Mouse (Mus musculus): Measurements from ENCODE around the gene Pram1. TPM values are rescaled to one million over a fixed set of nuclear protein-coding genes. Genes with fewer than 3 reads are reported as not detected.
A peak's percentile ranks its signal among the peaks of the same experiment; 100 is the strongest.

Gene Pram1
- total and polyA plus RNA-seq, 2 experiments from 2014 or later, result 0.08 TPM; not detected in 1

GRCm38 (mm10) chr17:33684671-33685231 lies 46.9 kb downstream of the Pram1 start:
- Histone ChIP-seq H3K36me3 (replicated peaks; ENCODE audit: control insufficient read depth, insufficient read depth, low read length) (0 out of 2 replicates have a peak, but pooled peaks cover 3% of the 10 kb centered on the region), H3K9ac (replicated peaks; ENCODE audit: low read depth, low read length) (peak overlapping the region; percentile 98), H3K9me3 (replicated peaks; ENCODE audit: control insufficient read depth, low read length) (no peaks in the 10 kb centered on the region), H3K4me2 (ENCODE audit: low read depth, low read length) (peak overlapping the region; percentile 95), H3K4me3 (ENCODE audit: low read depth, low read length) (peak overlapping the region; percentile 89), H3K4me1 (ENCODE audit: control insufficient read depth, insufficient read depth) (peaks cover 35% of the 10 kb centered on the region), H3K27ac (ENCODE audit: low read depth) (peak overlapping the region; percentile 98), H3K27me3 (ENCODE audit: control insufficient read depth, insufficient read depth, low read length) (no peaks in the 10 kb centered on the region)
- peak; percentile 66 for ATAC-seq (ENCODE audit: insufficient read depth, low read depth)
- TF ChIP-seq EP300 (IDR thresholded peaks at IDR 0.05; ENCODE audit: low read depth) (no peak), CTCF (IDR thresholded peaks at IDR 0.05; ENCODE audit: low read depth) (peak; percentile 39)
- peak; percentile 35 for DNase-seq (ENCODE audit: low spot score)
- WGBS, result under 1% methylated on average over 44 of the region's 44 CpGs

DNA sequence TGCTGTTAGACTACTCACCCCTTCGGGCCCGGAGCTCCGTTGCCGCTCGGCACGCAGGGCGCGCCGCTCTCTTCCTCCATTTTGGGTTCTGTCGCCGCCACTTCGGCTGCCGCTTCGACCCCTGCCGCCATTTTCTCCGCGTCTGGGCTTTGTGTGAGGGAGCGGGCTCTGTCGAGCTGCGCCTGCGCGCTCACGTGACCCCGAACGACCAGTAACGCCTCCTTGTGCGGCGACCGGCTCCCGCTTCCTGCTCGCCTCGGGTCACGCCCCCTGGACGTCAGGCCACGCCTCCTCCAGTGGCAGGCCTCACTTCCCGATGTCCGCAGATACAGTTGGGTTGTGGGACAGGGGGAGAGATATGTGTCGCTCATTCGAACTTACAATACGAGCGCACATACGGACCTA lies 47.4 kb downstream of the Pram1 start:
- Histone ChIP-seq H3K4me1 (ENCODE audit: control insufficient read depth, insufficient read depth) (peaks cover 34% of the 10 kb centered on the region), H3K36me3 (replicated peaks; ENCODE audit: control insufficient read depth, insufficient read depth, low read length) (0 out of 2 replicates have a peak, but pooled peaks cover 8% of the 10 kb centered on the region), H3K9me3 (replicated peaks; ENCODE audit: control insufficient read depth, low read length) (no peaks in the 10 kb centered on the region), H3K27me3 (ENCODE audit: control insufficient read depth, insufficient read depth, low read length) (no peaks in the 10 kb centered on the region), H3K4me2 (ENCODE audit: low read depth, low read length) (peak overlapping the region; percentile 95), H3K9ac (replicated peaks; ENCODE audit: low read depth, low read length) (peak overlapping the region; percentile 98), H3K27ac (ENCODE audit: low read depth) (peak overlapping the region; percentile 98), H3K4me3 (ENCODE audit: low read depth, low read length) (peak overlapping the region; percentile 89)
- DNase-seq (ENCODE audit: low spot score) (peak; percentile 97), ATAC-seq (ENCODE audit: insufficient read depth, low read depth) (peak; percentile 99)
- under 1% methylated on average over 42 of the region's 42 CpGs for WGBS
- TF ChIP-seq EP300 (IDR thresholded peaks at IDR 0.05; ENCODE audit: low read depth) (no peak), CTCF (IDR thresholded peaks at IDR 0.05; ENCODE audit: low read depth) (peak; percentile 25; the same call in 1 of the 2 replicates)

DNA sequence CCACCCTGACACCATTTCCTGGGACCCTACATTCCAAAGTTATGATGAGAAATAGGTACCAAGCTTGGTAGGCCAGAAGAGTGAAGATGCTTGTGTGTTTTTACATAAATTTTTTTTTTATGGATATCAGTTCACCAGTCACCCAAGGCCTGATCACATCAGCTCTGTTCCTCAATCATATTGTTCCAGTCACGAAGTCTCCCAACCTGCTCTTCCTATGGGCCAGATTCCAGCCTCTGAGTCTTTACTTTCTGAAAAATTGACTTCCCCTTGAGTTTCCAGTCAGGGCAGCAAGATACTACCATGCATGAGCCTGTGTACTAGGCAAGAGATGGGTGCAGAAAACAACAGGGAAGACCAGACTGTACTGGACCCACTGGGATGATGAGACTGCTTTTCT lies 48.9 kb downstream of the Pram1 start, which contains the start of gene Hnrnpm:
Gene Hnrnpm, minus strand, starts transcription at position 101 of the 400 bp plus-strand sequence.
- 71% methylated on average over 1 of the region's 1 CpGs for WGBS
- H3K27me3 ChIP-seq (ENCODE audit: control insufficient read depth, insufficient read depth, low read length), result no peaks in the 10 kb centered on the region
- peaks cover 14% of the 10 kb centered on the region; the same call in 1 of the 2 replicates for H3K36me3 ChIP-seq (replicated peaks; ENCODE audit: control insufficient read depth, insufficient read depth, low read length)
- peak within 1 kb of the TSS; percentile 98; the same call in 1 of the 2 replicates for H3K9ac ChIP-seq (replicated peaks; ENCODE audit: low read depth, low read length)
- peak within 1 kb of the TSS; percentile 95 for H3K4me2 ChIP-seq (ENCODE audit: low read depth, low read length)
- ATAC-seq (ENCODE audit: insufficient read depth, low read depth) (no peak), DNase-seq (ENCODE audit: low spot score) (no peak)
- TF ChIP-seq CTCF (IDR thresholded peaks at IDR 0.05; ENCODE audit: low read depth), result no peak
- TF ChIP-seq EP300 (IDR thresholded peaks at IDR 0.05; ENCODE audit: low read depth), result no peak
- H3K9me3 ChIP-seq (replicated peaks; ENCODE audit: control insufficient read depth, low read length), result no peaks in the 10 kb centered on the region
- H3K27ac ChIP-seq (ENCODE audit: low read depth), result peak within 1 kb of the TSS; percentile 49
- H3K4me1 ChIP-seq (ENCODE audit: control insufficient read depth, insufficient read depth), result peaks cover 26% of the 10 kb centered on the region
- H3K4me3 ChIP-seq (ENCODE audit: low read depth, low read length), result peak within 1 kb of the TSS; percentile 89

Other genes starting within 250 kb of the Pram1 start
- 2.1 and 6.6 TPM in 2 replicates for gene Zfp101, start 243.4 kb upstream of the Pram1 start, total RNA-seq (2014; rRNA removed; ENCODE audit: low replicate concordance)
- 3.4 and 3.8 TPM in 2 replicates for gene Zfp101, start 243.4 kb upstream of the Pram1 start, polyA plus RNA-seq (2015; fragmentation: Nextera tagmentation; extraction: Ambion mirVana)
- gene Actl9, start 205.2 kb upstream of the Pram1 start, total RNA-seq (2014; rRNA removed; ENCODE audit: low replicate concordance), result not detected in 2 replicates
- not detected in 2 replicates for gene Actl9, start 205.2 kb upstream of the Pram1 start, polyA plus RNA-seq (2015; fragmentation: Nextera tagmentation; extraction: Ambion mirVana)
- 17.0 and 34.7 TPM in 2 replicates for gene Adamts10, start 113.9 kb upstream of the Pram1 start, total RNA-seq (2014; rRNA removed; ENCODE audit: low replicate concordance)
- 13.6 and 14.8 TPM in 2 replicates for gene Adamts10, start 113.9 kb upstream of the Pram1 start, polyA plus RNA-seq (2015; fragmentation: Nextera tagmentation; extraction: Ambion mirVana)
- 2.6 and 3.0 TPM in 2 replicates for gene Myo1f, start 82.3 kb upstream of the Pram1 start, total RNA-seq (2014; rRNA removed; ENCODE audit: low replicate concordance)
- gene Myo1f, start 82.3 kb upstream of the Pram1 start, polyA plus RNA-seq (2015; fragmentation: Nextera tagmentation; extraction: Ambion mirVana), result 1.1 and 1.6 TPM in 2 replicates
- 29.0 and 39.9 TPM in 2 replicates for gene Zfp414, start 9.0 kb upstream of the Pram1 start, total RNA-seq (2014; rRNA removed; ENCODE audit: low replicate concordance)
- gene Zfp414, start 9.0 kb upstream of the Pram1 start, polyA plus RNA-seq (2015; fragmentation: Nextera tagmentation; extraction: Ambion mirVana), result 20.3 and 21.4 TPM in 2 replicates
- gene Hnrnpm, start 48.8 kb downstream of the Pram1 start, total RNA-seq (2014; rRNA removed; ENCODE audit: low replicate concordance), result 47.1 and 54.3 TPM in 2 replicates
- 139 and 151 TPM in 2 replicates for gene Hnrnpm, start 48.8 kb downstream of the Pram1 start, polyA plus RNA-seq (2015; fragmentation: Nextera tagmentation; extraction: Ambion mirVana)
- 117 and 124 TPM in 2 replicates for gene March2, start 80.6 kb downstream of the Pram1 start, total RNA-seq (2014; rRNA removed; ENCODE audit: low replicate concordance)
- gene March2, start 80.6 kb downstream of the Pram1 start, polyA plus RNA-seq (2015; fragmentation: Nextera tagmentation; extraction: Ambion mirVana), result 87.6 and 88.5 TPM in 2 replicates
- 58.6 and 87.8 TPM in 2 replicates for gene Rab11b, start 122.5 kb downstream of the Pram1 start, total RNA-seq (2014; rRNA removed; ENCODE audit: low replicate concordance)
- 382 and 425 TPM in 2 replicates for gene Rab11b, start 122.5 kb downstream of the Pram1 start, polyA plus RNA-seq (2015; fragmentation: Nextera tagmentation; extraction: Ambion mirVana)
- gene Angptl4, start 143.8 kb downstream of the Pram1 start, total RNA-seq (2014; rRNA removed; ENCODE audit: low replicate concordance), result 35.2 and 79.3 TPM in 2 replicates
- gene Angptl4, start 143.8 kb downstream of the Pram1 start, polyA plus RNA-seq (2015; fragmentation: Nextera tagmentation; extraction: Ambion mirVana), result 59.2 and 124 TPM in 2 replicates
- 33.3 and 68.7 TPM in 2 replicates for gene Kank3, start 172.5 kb downstream of the Pram1 start, total RNA-seq (2014; rRNA removed; ENCODE audit: low replicate concordance)
- 46.1 and 50.8 TPM in 2 replicates for gene Kank3, start 172.5 kb downstream of the Pram1 start, polyA plus RNA-seq (2015; fragmentation: Nextera tagmentation; extraction: Ambion mirVana)
- 127 and 305 TPM in 2 replicates for gene Rps28, start 186.5 kb downstream of the Pram1 start, total RNA-seq (2014; rRNA removed; ENCODE audit: low replicate concordance)
- 622 and 631 TPM in 2 replicates for gene Rps28, start 186.5 kb downstream of the Pram1 start, polyA plus RNA-seq (2015; fragmentation: Nextera tagmentation; extraction: Ambion mirVana)
- 467 and 766 TPM in 2 replicates for gene Ndufa7, start 186.5 kb downstream of the Pram1 start, total RNA-seq (2014; rRNA removed; ENCODE audit: low replicate concordance)
- 899 and 938 TPM in 2 replicates for gene Ndufa7, start 186.5 kb downstream of the Pram1 start, polyA plus RNA-seq (2015; fragmentation: Nextera tagmentation; extraction: Ambion mirVana)
- 17.3 and 24.0 TPM in 2 replicates for gene Cd320, start 205.0 kb downstream of the Pram1 start, total RNA-seq (2014; rRNA removed; ENCODE audit: low replicate concordance)
- 37.3 and 41.6 TPM in 2 replicates for gene Cd320, start 205.0 kb downstream of the Pram1 start, polyA plus RNA-seq (2015; fragmentation: Nextera tagmentation; extraction: Ambion mirVana)
- not detected in 2 replicates for gene Gm7029, start 235.8 kb downstream of the Pram1 start, total RNA-seq (2014; rRNA removed; ENCODE audit: low replicate concordance)
- not detected in 2 replicates for gene Gm7029, start 235.8 kb downstream of the Pram1 start, polyA plus RNA-seq (2015; fragmentation: Nextera tagmentation; extraction: Ambion mirVana)

Data from heart, postnatal 0 days (tissue).